Mouse (Mus musculus) CH12.LX (cell line): ENCODE results near the gene Cptp.

Source experiments
- CHD1 ChIP-seq: IDR thresholded peaks from 2 replicates; pipeline ENCODE4 v1.6.1; 2012; ENCODE audit warnings: low read depth, low read length, improper control_type of control experiment, inconsistent platforms
- CTCF ChIP-seq, 2 experiments: IDR thresholded peaks in 1 of 2; conservative IDR thresholded peaks in 1 of 2; 2 replicates each; pipeline ENCODE4 v1.5.1; 2011 to 2012; ENCODE audit warnings: low read depth in 2 of 2, low read length in 2 of 2, improper control_type of control experiment in 1 of 2, inconsistent platforms in 1 of 2, mild to moderate bottlenecking in 1 of 2, moderate library complexity in 1 of 2
- EP300 ChIP-seq: IDR thresholded peaks from 2 replicates; pipeline ENCODE4 v1.6.1; 2011; ENCODE audit warnings: low read length, improper control_type of control experiment
- GABPA ChIP-seq: IDR thresholded peaks from 2 replicates; pipeline ENCODE4 v1.6.1; 2012; ENCODE audit warnings: low read depth, low read length, improper control_type of control experiment, inconsistent platforms; ENCODE audit not compliant: insufficient replicate concordance
- HCFC1 ChIP-seq: IDR thresholded peaks from 2 replicates; pipeline ENCODE4 v1.6.1; 2012; ENCODE audit warnings: low read depth, mild to moderate bottlenecking, inconsistent platforms, low read length, improper control_type of control experiment
- KAT2A ChIP-seq: IDR thresholded peaks from 2 replicates; pipeline ENCODE4 v1.6.1; 2012; ENCODE audit warnings: low read length, improper control_type of control experiment, inconsistent platforms; ENCODE audit not compliant: insufficient replicate concordance
- MAFK ChIP-seq: IDR thresholded peaks from 2 replicates; pipeline ENCODE4 v1.6.1; 2011; ENCODE audit warnings: low read length, improper control_type of control experiment; ENCODE audit not compliant: insufficient replicate concordance
- MEF2A ChIP-seq: IDR thresholded peaks from 2 replicates; pipeline ENCODE4 v1.6.1; 2014; ENCODE audit warnings: low read depth, mild to moderate bottlenecking, inconsistent platforms, low read length, improper control_type of control experiment, borderline replicate concordance
- PAX5 ChIP-seq: IDR thresholded peaks from 2 replicates; pipeline ENCODE4 v1.6.1; 2012; ENCODE audit warnings: low read length, inconsistent platforms, mixed read lengths
- POLR2A ChIP-seq: IDR thresholded peaks from 2 replicates; pipeline ENCODE4 v1.6.1; 2011; ENCODE audit warnings: low read depth, mild to moderate bottlenecking, improper control_type of control experiment, low read length
- SMC3 ChIP-seq: IDR thresholded peaks from 2 replicates; pipeline ENCODE4 v1.6.1; 2011; ENCODE audit warnings: low read depth, low read length, improper control_type of control experiment
- TCF12 ChIP-seq: IDR thresholded peaks from 2 replicates; pipeline ENCODE4 v1.6.1; 2014; ENCODE audit warnings: low read depth, mild to moderate bottlenecking, inconsistent platforms, low read length, improper control_type of control experiment
- USF1 ChIP-seq: IDR thresholded peaks from 2 replicates; pipeline ENCODE4 v1.6.1; 2014; ENCODE audit warnings: low read depth, mild to moderate bottlenecking, inconsistent platforms, low read length, improper control_type of control experiment

GRCm38 (mm10) chr4:155854991-155855390 lies 14.2 kb downstream of the Cptp start:
- TF ChIP-seq POLR2A (no peak), SMC3 (no peak), MAFK (no peak), CHD1 (no peak), CTCF (conservative IDR thresholded peaks at IDR 0.05 in 1 of 2, IDR thresholded peaks at IDR 0.05 in 1 of 2; ENCODE audit: low read depth in 2 of 2, low read length in 2 of 2) (no peak), HCFC1 (no peak), USF1 (no peak), EP300 (no peak), PAX5 (no peak), GABPA (no peak), TCF12 (no peak), KAT2A (no peak), MEF2A (no peak)
